Mouse (Mus musculus) left cerebral cortex, postnatal 25 days (tissue): Measurements from ENCODE around the gene Gnpat. TPM values are rescaled to one million over a fixed set of nuclear protein-coding genes. Genes with fewer than 3 reads are reported as not detected.

Experiments
- DNase-seq, 2 experiments: peaks; one replicate each; pipeline ENCODE4 v3.0.0; 2022; ENCODE audit warnings: low spot score in 2 of 2, mixed read lengths in 1 of 2
- intact Hi-C: fragments of 180-260 bp; cut with DNase I; formaldehyde crosslinking; loops from one replicate; pipeline ENCODE4 v1.15.1; 2025
- total RNA-seq, 2 experiments: library from RNA; stranded (reverse); gene quantifications; 2 replicates each; pipeline ENCODE4 v1.2.3; 2021

Gnpat gene
- total RNA-seq, 2 experiments from 2014 or later, result 49.6 to 55.2 TPM

DNA sequence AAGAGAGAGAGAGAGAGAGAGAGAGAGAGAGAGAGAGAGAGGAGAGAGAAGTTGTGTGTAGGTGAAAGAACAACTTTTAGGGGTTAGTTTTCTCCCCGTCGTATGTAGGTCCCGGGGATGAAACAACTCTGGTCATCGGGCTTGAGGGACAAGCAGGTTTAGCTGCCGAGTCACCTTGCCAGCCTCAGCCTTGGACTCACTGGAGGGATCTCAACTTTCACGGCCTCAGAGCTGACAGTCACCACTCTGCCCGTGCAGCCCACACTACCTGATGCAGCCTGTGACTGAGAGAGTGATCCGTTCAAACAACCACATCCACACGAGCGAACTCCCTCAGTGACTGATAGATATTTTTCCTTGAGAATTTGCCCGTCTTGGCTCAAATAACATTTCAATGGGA is 66.2 kb downstream of the Gnpat start:
- intact Hi-C loops, result no loop called here
- no peak for DNase-seq

DNA sequence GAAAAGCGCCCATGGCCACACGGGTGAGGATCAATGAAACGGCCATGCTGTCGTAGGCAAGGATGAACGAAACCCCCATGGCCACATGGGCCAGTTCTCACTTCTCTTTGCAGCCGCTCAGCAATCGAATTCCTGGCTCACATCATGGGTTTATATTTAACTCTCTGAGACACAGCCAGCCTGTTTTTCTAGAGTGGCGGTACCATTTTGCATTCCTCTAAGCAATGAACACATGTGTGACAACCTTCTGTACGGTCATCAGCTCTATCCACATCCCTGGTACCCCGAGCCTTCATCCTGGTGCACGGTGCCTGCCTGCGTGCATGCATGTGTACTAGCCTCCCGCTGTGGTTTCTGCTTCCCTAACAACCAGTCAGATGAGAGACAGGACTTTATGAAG is 67.3 kb downstream of the Gnpat start:
- peak; percentile 25 to 63 for DNase-seq
- intact Hi-C loops, result no loop called here

DNA sequence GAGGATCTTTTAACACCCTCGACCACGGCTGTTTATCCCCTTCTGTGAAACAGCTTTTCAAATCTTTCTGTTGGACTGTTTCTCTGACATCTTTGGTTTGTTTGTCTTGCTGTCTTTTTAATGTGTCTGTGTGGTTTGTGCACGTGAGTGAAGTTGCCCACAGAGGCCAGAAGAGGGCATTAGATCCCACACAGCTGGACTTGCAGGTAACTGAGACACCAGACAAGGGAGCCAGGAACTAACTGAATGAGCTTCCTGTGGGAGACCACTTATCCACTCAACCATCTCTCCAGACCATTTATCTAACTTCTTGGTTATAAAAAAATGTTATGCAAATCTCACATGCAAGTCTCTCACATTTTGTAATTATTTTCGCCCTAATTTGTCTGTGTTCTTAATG is 67.8 kb downstream of the Gnpat start:
- intact Hi-C loops, result no loop called here
- no peak for DNase-seq

DNA sequence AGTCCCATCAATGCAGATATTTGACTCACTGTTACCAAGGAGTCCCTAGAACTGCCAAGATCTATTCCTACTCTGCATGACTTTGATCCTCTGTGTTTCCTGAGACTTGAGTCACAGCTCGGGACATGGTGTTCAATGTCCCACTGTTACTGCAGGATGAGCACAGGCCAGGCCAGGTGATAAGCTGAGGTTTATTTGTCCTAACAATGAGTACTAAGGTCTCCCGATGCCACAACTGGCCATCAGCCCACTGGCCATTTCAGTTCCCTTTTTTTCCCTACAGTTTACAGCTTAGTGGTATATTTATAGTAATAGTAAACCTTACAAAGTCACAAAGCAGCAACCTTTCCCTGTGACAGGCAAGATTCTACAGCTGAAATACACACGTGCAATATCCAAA is 69.6 kb downstream of the Gnpat start:
- DNase-seq, result no peak
- intact Hi-C loops, result no loop called here

DNA sequence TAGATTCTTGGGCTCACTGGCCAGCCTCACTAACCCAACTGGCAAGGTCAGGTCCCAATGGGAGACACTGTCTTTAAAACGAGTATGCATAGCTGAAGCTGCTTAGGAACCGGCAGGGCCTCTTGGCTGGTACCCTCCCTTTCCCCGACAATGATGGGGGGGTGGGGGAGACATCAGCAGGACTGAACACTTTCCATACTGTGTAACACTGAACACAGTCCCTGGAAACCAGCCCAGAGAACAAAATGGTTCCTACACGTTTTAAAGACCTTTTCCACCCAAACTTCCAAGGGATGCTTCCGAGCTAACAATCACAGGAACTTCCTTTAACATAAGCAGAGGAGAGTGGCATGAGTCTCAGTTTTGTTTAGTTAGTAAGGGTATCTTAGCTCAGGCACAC is 72.3 kb downstream of the Gnpat start:
- DNase-seq, result no peak
- intact Hi-C loops, result no loop called here

- intact Hi-C loops, result no loop called here
- DNase-seq, result no peak
Observed at GRCm38 (mm10) chr8:124936699-124937098, 73.9 kb downstream of the Gnpat start.

GRCm38 (mm10) chr8:124937293-124937692 is 74.5 kb downstream of the Gnpat start:
- intact Hi-C loops, result no loop called here
- no peak for DNase-seq

Other genes with a start within 250 kb of the Gnpat start
- gene 2310022B05Rik, start 199.7 kb upstream of the Gnpat start, total RNA-seq, result 10 to 100 TPM; 50.5 to 55.8 TPM
- gene Ttc13, start 141.1 kb upstream of the Gnpat start, total RNA-seq, result 10 to 100 TPM; 39.1 to 46.4 TPM
- gene Arv1, start 140.9 kb upstream of the Gnpat start, total RNA-seq, result 10 to 100 TPM; 11.1 to 11.4 TPM
- gene Fam89a, start 111.2 kb upstream of the Gnpat start, total RNA-seq, result under 1 TPM in 1 of 2 experiments, not detected in 1; 0.25 TPM
- gene Trim67, start 69.9 kb upstream of the Gnpat start, total RNA-seq, result 1 to 10 TPM; 2.2 to 2.4 TPM
- gene 2810004N23Rik, start 87 bp downstream of the Gnpat start, total RNA-seq, result 10 to 100 TPM; 20.3 to 21.6 TPM
- gene Exoc8, start 34.7 kb downstream of the Gnpat start, total RNA-seq, result 10 to 100 TPM; 36.2 to 38.9 TPM
- gene Sprtn, start 34.9 kb downstream of the Gnpat start, total RNA-seq, result 10 to 100 TPM; 12.7 to 12.9 TPM
- 10 to 100 TPM; 67.3 to 67.5 TPM for gene Egln1, start 86.3 kb downstream of the Gnpat start, total RNA-seq
- 100 to 1,000 TPM; 167 to 171 TPM for gene Tsnax, start 150.0 kb downstream of the Gnpat start, total RNA-seq
- gene Disc1, start 191.2 kb downstream of the Gnpat start, total RNA-seq, result 1 to 10 TPM; 2.5 to 3.1 TPM